Comparison of ENCODE assay signal across 12 mouse cellular contexts in genomic region chr13:12200372-12200771, GRCm38 (mm10). TPM values are rescaled to one million over a fixed set of nuclear protein-coding genes. Genes with fewer than 3 reads are reported as not detected.
DNase-seq lines count a peak whose midpoint lies in the region; ATAC-seq and TF ChIP-seq lines count a peak whose summit lies in the region.
"Had no signal": no experiment of that assay in that cellular context is flagged by ENCODE, and none has a peak within 500 bp of the region (broad histone marks: within the 10 kb centered on the region; RNA-seq: fewer than 3 reads in every experiment).

No protein-coding gene starts in this region.

- H3K27me3 ChIP-seq in forebrain, embryonic 11.5 days (ENCODE audit: control insufficient read depth, insufficient read depth, low read length): no peaks in the 10 kb centered on the region
- H3K27me3 ChIP-seq in liver, postnatal 0 days (ENCODE audit: insufficient read depth, low read length): no peaks in the 10 kb centered on the region
- H3K27me3 ChIP-seq: liver, embryonic 15.5 days had no signal

- no peak overlapping the region for H3K27ac ChIP-seq in forebrain, embryonic 11.5 days (ENCODE audit: low read depth, low read length)
- H3K27ac ChIP-seq in liver, postnatal 0 days (ENCODE audit: low read depth): no peak overlapping the region
- H3K27ac ChIP-seq: hindbrain, postnatal 0 days; liver, embryonic 15.5 days had no signal

- no peaks in the 10 kb centered on the region for H3K9me3 ChIP-seq in forebrain, embryonic 11.5 days (ENCODE audit: control insufficient read depth, low read length)
- no peaks in the 10 kb centered on the region for H3K9me3 ChIP-seq in liver, postnatal 0 days (ENCODE audit: low read length)
- H3K9me3 ChIP-seq: liver, embryonic 15.5 days had no signal

- no peak overlapping the region for H3K4me2 ChIP-seq in forebrain, embryonic 11.5 days (ENCODE audit: low read depth, low read length, severe bottlenecking)
- no peak overlapping the region for H3K4me2 ChIP-seq in liver, postnatal 0 days (ENCODE audit: low read depth, low read length)
- H3K4me2 ChIP-seq: liver, embryonic 15.5 days had no signal

- no peak overlapping the region for H3K9ac ChIP-seq in forebrain, embryonic 11.5 days (ENCODE audit: low read length)
- H3K9ac ChIP-seq in liver, postnatal 0 days (replicated peaks): no peak overlapping the region
- H3K9ac ChIP-seq: liver, embryonic 15.5 days had no signal

- WGBS in forebrain, embryonic 11.5 days: 88% methylated on average over 5 of the region's 5 CpGs
- 72% methylated on average over 5 of the region's 5 CpGs for WGBS in liver, postnatal 0 days (ENCODE audit: insufficient replicate concordance)

- TF ChIP-seq EP300 in liver, postnatal 0 days (IDR thresholded peaks at IDR 0.05; ENCODE audit: low read depth): no peak

- DNase-seq in adrenal gland, adult (ENCODE audit: inconsistent age in 2 of 2, low spot score in 1 of 2): peak; percentile 15 to 41
- DNase-seq in adrenal gland, postnatal 4 days (ENCODE audit: low spot score in 2 of 2): no peak
- peak; percentile 17 for DNase-seq in kidney, adult 9 months
- no peak for DNase-seq in kidney, postnatal 14 days
- DNase-seq in heart, adult 9 months (ENCODE audit: low spot score in 2 of 2): peak; percentile 38 to 42
- peak; percentile 27 for DNase-seq in skeletal muscle tissue, adult 2 months (ENCODE audit: low read depth, low spot score)
- no peak for DNase-seq in forebrain, embryonic 11.5 days (ENCODE audit: low spot score)
- no peak for DNase-seq in liver, postnatal 0 days
- DNase-seq: kidney, postnatal 4 days; retina, postnatal 1 day had no signal

- H3K4me1 ChIP-seq in forebrain, embryonic 11.5 days (replicated peaks; ENCODE audit: control insufficient read depth, insufficient read depth, low read length): no peaks in the 10 kb centered on the region
- no peaks in the 10 kb centered on the region for H3K4me1 ChIP-seq in liver, postnatal 0 days (ENCODE audit: insufficient read depth)
- H3K4me1 ChIP-seq: liver, embryonic 15.5 days had no signal

- ATAC-seq in forebrain, embryonic 11.5 days (replicated peaks; ENCODE audit: low FRiP score): no peak
- no peak for ATAC-seq in liver, postnatal 0 days
- ATAC-seq: hindbrain, postnatal 0 days had no signal

- H3K36me3 ChIP-seq in forebrain, embryonic 11.5 days (ENCODE audit: control insufficient read depth, insufficient read depth, low read length): no peaks in the 10 kb centered on the region; the same call in 1 of the 2 replicates
- H3K36me3 ChIP-seq in liver, postnatal 0 days (replicated peaks; ENCODE audit: insufficient read depth, low read length): peaks cover 27% of the 10 kb centered on the region

- no peak for TF ChIP-seq CTCF in liver, postnatal 0 days (IDR thresholded peaks at IDR 0.05; ENCODE audit: low read depth)

- no peak overlapping the region for H3K4me3 ChIP-seq in forebrain, embryonic 11.5 days (ENCODE audit: low read depth, low read length)
- no peak overlapping the region for H3K4me3 ChIP-seq in liver, postnatal 0 days (ENCODE audit: low read depth, low read length)
- H3K4me3 ChIP-seq: liver, embryonic 15.5 days had no signal

RNA-seq across cellular contexts. Expression of gene Mtr, which starts 57.5 kb away (rescaled TPM):
- total RNA-seq in adrenal gland, postnatal 4 days (2021): 10 to 100 TPM; 25.0 to 29.9 TPM
- polyA plus RNA-seq in forebrain, embryonic 11.5 days (2014; fragmentation: Nextera tagmentation; extraction: Ambion mirVana): 16.1 and 16.3 TPM in 2 replicates
- polyA plus RNA-seq in liver, postnatal 0 days (2015; fragmentation: Nextera tagmentation; extraction: Ambion mirVana): 3.2 and 4.1 TPM in 2 replicates

Comparison
In these comparisons a context has a peak if more than half of its experiments do, and no peak if none do; other contexts are left out.
1. DNase-seq: peak in adrenal gland, adult (2 of 2), kidney, adult 9 months (single experiment), heart, adult 9 months (2 of 2) and skeletal muscle tissue, adult 2 months (single experiment); none in adrenal gland, postnatal 4 days (0 of 2), kidney, postnatal 14 days (single experiment), forebrain, embryonic 11.5 days (single experiment) and liver, postnatal 0 days (single experiment).